Mouse (Mus musculus): Measurements from ENCODE around the gene Prmt3.

DNA sequence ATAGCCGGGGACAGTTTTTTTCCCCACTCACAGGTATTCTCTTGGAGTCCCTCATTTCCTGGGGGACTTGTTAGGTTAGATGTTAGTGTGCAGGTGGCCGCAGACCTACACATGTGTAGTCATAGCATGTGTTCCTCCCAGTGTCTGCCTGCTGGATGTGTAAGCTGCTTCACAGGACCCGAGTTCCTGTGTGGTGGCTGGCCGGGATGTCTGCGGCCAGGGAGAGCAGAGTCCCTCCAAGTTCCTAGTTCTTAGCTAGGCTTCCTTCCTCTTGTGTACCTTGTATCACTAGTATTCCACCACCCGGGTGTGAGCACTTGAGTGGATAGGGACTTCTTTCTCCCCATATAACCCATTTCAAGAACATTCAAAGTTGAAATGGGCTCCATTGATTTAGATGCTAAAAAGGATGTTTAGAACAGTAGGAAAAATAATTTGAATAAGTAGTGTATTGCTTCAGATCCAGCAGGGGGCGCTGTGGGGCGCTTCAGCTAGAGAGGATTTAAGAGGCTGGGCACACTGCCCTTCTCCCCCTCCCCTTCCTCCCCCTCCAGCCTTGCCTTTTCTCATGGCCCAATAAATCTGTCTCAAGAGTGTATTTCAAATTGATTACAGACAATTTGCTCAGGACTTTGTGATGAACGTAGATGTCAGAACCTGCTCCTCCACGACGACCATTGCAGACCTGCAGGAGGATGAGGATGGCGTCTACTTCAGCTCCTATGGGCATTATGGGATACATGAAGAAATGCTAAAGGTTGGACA, 8.7 kb downstream of the Prmt3 start:
- TF ChIP-seq POLR2A (IDR thresholded peaks at IDR 0.05; ENCODE audit: borderline replicate concordance, extremely low read depth, low read depth, low read length) (no peak), CTCF (IDR thresholded peaks at IDR 0.05; ENCODE audit: insufficient read depth, low read length) (peak; percentile 39; the same call in 1 of the 2 replicates)
